Mouse (Mus musculus) small intestine, adult 2 months (tissue): ENCODE measurements around the gene Utp3. TPM values are rescaled to one million over a fixed set of nuclear protein-coding genes. Genes with fewer than 3 reads are reported as not detected.
A peak's percentile ranks its signal among the peaks of the same experiment; 100 is the strongest.

Experiments used
- H3K27ac ChIP-seq: fragments of 200-500 bp; 2 replicates; pipeline ENCODE4 v1.5.1; 2012; ENCODE audit warnings: low read depth, low read length, control low read depth, inconsistent platforms; ENCODE audit not compliant: insufficient read depth
- H3K27me3 ChIP-seq: fragments of 200-500 bp; 2 replicates; pipeline ENCODE4 v1.6.1; 2012; ENCODE audit warnings: mild to moderate bottlenecking, moderate library complexity, low read length, inconsistent platforms; ENCODE audit not compliant: control insufficient read depth, insufficient read depth
- H3K36me3 ChIP-seq: fragments of 200-500 bp; 2 replicates; pipeline ENCODE4 v1.6.1; 2012; ENCODE audit warnings: mild to moderate bottlenecking, low read length, control low read depth, inconsistent platforms; ENCODE audit not compliant: control insufficient read depth, insufficient read depth
- H3K4me1 ChIP-seq: fragments of 200-500 bp; 2 replicates; pipeline ENCODE4 v1.6.1; 2012; ENCODE audit warnings: low read length, inconsistent platforms, mixed read lengths; ENCODE audit not compliant: control insufficient read depth, insufficient read depth, insufficient read length
- H3K4me3 ChIP-seq: fragments of 200-500 bp; 2 replicates; pipeline ENCODE4 v1.5.1; 2012; ENCODE audit warnings: low read depth, mild to moderate bottlenecking, control low read depth, inconsistent platforms, low read length, moderate library complexity
- CTCF ChIP-seq: fragments of 200-500 bp; IDR thresholded peaks from 2 replicates; pipeline ENCODE4 v1.5.1; 2012; ENCODE audit warnings: low read depth, mild to moderate bottlenecking, control low read depth, inconsistent platforms, low read length, moderate library complexity, mixed read lengths; ENCODE audit not compliant: insufficient replicate concordance, insufficient read length; ENCODE audit errors: extremely low read depth
- POLR2A ChIP-seq: fragments of 200-500 bp; IDR thresholded peaks from 2 replicates; pipeline ENCODE4 v1.6.1; 2012; ENCODE audit warnings: low read depth, mild to moderate bottlenecking, control low read depth, inconsistent platforms, low read length, moderate library complexity
- WGBS: fragments of 180-500 bp; shearing (Covaris S2); methylation state at CpG from one replicate; pipeline ENCODE4 v1.1.7; 2018; 5-methylcytosine and 5-hydroxymethylcytosine counted together
- polyA plus RNA-seq: library from polyadenylated mRNA; depleted of rRNA; stranded (reverse); fragments of >200 nt; gene quantifications from 2 replicates; pipeline ENCODE4 v1.2.3, GENCODE M21; 2012; rRNA removed

The Utp3 gene
- polyA plus RNA-seq = 4.2 and 6.6 TPM in 2 replicates

GRCm38 (mm10) chr5:88554086-88554886, at the start of gene Utp3:
Gene Utp3, plus strand, starts transcription at chr5:88554462.
- under 1% methylated on average over 76 of the region's 76 CpGs for WGBS
- H3K4me3 ChIP-seq = peak within 1 kb of the TSS; percentile 90
- H3K36me3 ChIP-seq = no peaks in the 10 kb centered on the region
- TF ChIP-seq CTCF (peak; percentile 85), POLR2A (peak; percentile 45)
- H3K27me3 ChIP-seq = no peaks in the 10 kb centered on the region
- H3K4me1 ChIP-seq = peaks cover 2% of the 10 kb centered on the region; the same call in 1 of the 2 replicates
- H3K27ac ChIP-seq = peak within 1 kb of the TSS; percentile 84

- no peak for TF ChIP-seq CTCF
- H3K27ac ChIP-seq = peak overlapping the region; percentile 51
- no peak overlapping the region for H3K4me3 ChIP-seq
- H3K4me1 ChIP-seq = no peaks in the 10 kb centered on the region
- no peaks in the 10 kb centered on the region for H3K36me3 ChIP-seq
- WGBS = 49% methylated on average over 1 of the region's 1 CpGs
- H3K27me3 ChIP-seq = no peaks in the 10 kb centered on the region
Measured at GRCm38 (mm10) chr5:88508555-88508954, 45.7 kb upstream of the Utp3 start.

- no peak overlapping the region for H3K4me3 ChIP-seq
- H3K36me3 ChIP-seq = no peaks in the 10 kb centered on the region
- no peaks in the 10 kb centered on the region for H3K27me3 ChIP-seq
- peak overlapping the region; percentile 6 for H3K27ac ChIP-seq
- 76% methylated on average over 1 of the region's 1 CpGs for WGBS
- H3K4me1 ChIP-seq = no peaks in the 10 kb centered on the region
- TF ChIP-seq POLR2A = no peak
- no peak for TF ChIP-seq CTCF
Measured at GRCm38 (mm10) chr5:88508990-88509389, 45.3 kb upstream of the Utp3 start.

GRCm38 (mm10) chr5:88519232-88519631, 35.0 kb upstream of the Utp3 start:
- no peaks in the 10 kb centered on the region for H3K27me3 ChIP-seq
- H3K36me3 ChIP-seq = no peaks in the 10 kb centered on the region
- no peak overlapping the region for H3K4me3 ChIP-seq
- H3K27ac ChIP-seq = no peak overlapping the region
- TF ChIP-seq POLR2A (no peak), CTCF (no peak)
- H3K4me1 ChIP-seq = no peaks in the 10 kb centered on the region
- 1% methylated on average over 2 of the region's 2 CpGs for WGBS

- 86% methylated on average over 3 of the region's 3 CpGs for WGBS
Measured at GRCm38 (mm10) chr5:88527657-88528056, 26.6 kb upstream of the Utp3 start, which contains the start of gene Jchain. Gene Jchain, minus strand, starts transcription at chr5:88527891.

GRCm38 (mm10) chr5:88530908-88531307, 23.4 kb upstream of the Utp3 start:
- TF ChIP-seq POLR2A (no peak), CTCF (no peak)

More at GRCm38 (mm10) chr5:88527657-88528056, 26.6 kb upstream of the Utp3 start, which contains the start of gene Jchain:
- H3K4me1 ChIP-seq = no peaks in the 10 kb centered on the region
- no peak within 1 kb of the TSS for H3K4me3 ChIP-seq
- H3K36me3 ChIP-seq = no peaks in the 10 kb centered on the region
- no peaks in the 10 kb centered on the region for H3K27me3 ChIP-seq
- H3K27ac ChIP-seq = no peak within 1 kb of the TSS
- TF ChIP-seq CTCF (no peak), POLR2A (no peak)

GRCm38 (mm10) chr5:88534697-88535096, 19.6 kb upstream of the Utp3 start:
- Histone ChIP-seq H3K27me3 (no peaks in the 10 kb centered on the region), H3K36me3 (no peaks in the 10 kb centered on the region), H3K4me3 (no peak overlapping the region), H3K4me1 (no peaks in the 10 kb centered on the region), H3K27ac (no peak overlapping the region)
- TF ChIP-seq POLR2A (no peak), CTCF (no peak)
- 77% methylated on average over 3 of the region's 3 CpGs for WGBS

More at GRCm38 (mm10) chr5:88530908-88531307, 23.4 kb upstream of the Utp3 start:
- Histone ChIP-seq H3K4me3 (no peak overlapping the region), H3K27me3 (no peaks in the 10 kb centered on the region), H3K36me3 (no peaks in the 10 kb centered on the region), H3K4me1 (no peaks in the 10 kb centered on the region), H3K27ac (peak overlapping the region; percentile 59; the same call in 1 of the 2 replicates)
- WGBS = 56% methylated on average over 1 of the region's 1 CpGs
